Mouse (Mus musculus): ENCODE results near the gene 1110017D15Rik. TPM values are rescaled to one million over a fixed set of nuclear protein-coding genes. Genes with fewer than 3 reads are reported as not detected.

The 1110017D15Rik gene
- polyA plus RNA-seq, 1 experiment from 2014 or later: 24.2 TPM

DNA sequence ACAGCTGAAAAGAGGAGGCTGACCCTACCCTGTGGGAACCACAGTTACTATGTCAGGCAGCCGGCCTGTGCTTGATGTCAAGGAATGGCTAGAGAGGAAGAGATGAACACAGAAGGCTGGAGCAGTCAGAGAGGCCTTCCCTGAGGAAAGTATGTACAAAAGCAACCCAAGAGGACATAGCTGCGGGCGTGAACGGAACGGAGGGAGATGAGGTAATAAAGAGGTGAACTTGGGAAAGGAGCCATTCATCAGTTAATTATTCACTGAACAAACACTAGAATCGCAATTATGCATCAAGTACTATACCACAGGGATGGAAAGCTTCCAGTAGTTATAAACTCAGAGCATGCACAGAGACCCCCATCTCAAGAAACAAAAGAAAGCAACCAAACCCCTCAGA lies 5.0 kb upstream of the 1110017D15Rik start:
- 78% methylated on average over 6 of the region's 6 CpGs for WGBS
- Histone ChIP-seq H3K9ac (no peak overlapping the region), H3K36me3 (replicated peaks; ENCODE audit: control insufficient read depth, insufficient read depth) (peaks cover 20% of the 10 kb centered on the region), H3K9me3 (ENCODE audit: control insufficient read depth, low read length) (no peaks in the 10 kb centered on the region), H3K4me3 (replicated peaks; ENCODE audit: low read length) (no peak overlapping the region), H3K4me1 (replicated peaks; ENCODE audit: control insufficient read depth, insufficient read depth, low read length) (peaks cover 14% of the 10 kb centered on the region), H3K4me2 (replicated peaks) (no peak overlapping the region), H3K27ac (no peak overlapping the region), H3K27me3 (ENCODE audit: control insufficient read depth, insufficient read depth, low read length) (no peaks in the 10 kb centered on the region)
- ATAC-seq (ENCODE audit: low FRiP score) (no peak), DNase-seq (ENCODE audit: low spot score) (no peak)

DNA sequence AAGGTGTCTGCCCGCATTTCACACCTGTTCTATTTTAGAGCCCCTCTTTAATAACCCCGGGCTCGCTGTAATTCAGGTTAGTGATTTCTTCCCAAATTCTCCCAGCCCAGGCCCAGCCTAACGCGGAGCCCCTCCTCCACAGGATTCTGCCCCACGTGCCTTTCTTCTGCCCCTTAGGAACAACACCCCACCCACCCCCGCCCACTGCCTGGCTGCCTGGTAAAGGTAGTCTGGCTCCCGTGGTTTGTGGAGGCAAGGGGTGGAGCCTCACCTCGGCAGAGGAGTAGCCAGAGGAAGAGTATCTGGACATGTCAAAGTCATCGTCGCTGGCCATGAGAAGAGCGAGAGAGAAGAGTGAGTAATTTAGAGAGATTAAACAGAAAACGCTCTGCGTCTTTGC lies 3.5 kb upstream of the 1110017D15Rik start:
- Histone ChIP-seq H3K4me2 (replicated peaks) (no peak overlapping the region), H3K27me3 (ENCODE audit: control insufficient read depth, insufficient read depth, low read length) (no peaks in the 10 kb centered on the region), H3K4me1 (replicated peaks; ENCODE audit: control insufficient read depth, insufficient read depth, low read length) (no peaks in the 10 kb centered on the region), H3K36me3 (replicated peaks; ENCODE audit: control insufficient read depth, insufficient read depth) (peaks cover 20% of the 10 kb centered on the region), H3K27ac (no peak overlapping the region), H3K9me3 (ENCODE audit: control insufficient read depth, low read length) (no peaks in the 10 kb centered on the region), H3K4me3 (replicated peaks; ENCODE audit: low read length) (no peak overlapping the region), H3K9ac (no peak overlapping the region)
- DNase-seq (ENCODE audit: low spot score): no peak
- no peak for ATAC-seq (ENCODE audit: low FRiP score)
- 52% methylated on average over 14 of the region's 14 CpGs for WGBS

DNA sequence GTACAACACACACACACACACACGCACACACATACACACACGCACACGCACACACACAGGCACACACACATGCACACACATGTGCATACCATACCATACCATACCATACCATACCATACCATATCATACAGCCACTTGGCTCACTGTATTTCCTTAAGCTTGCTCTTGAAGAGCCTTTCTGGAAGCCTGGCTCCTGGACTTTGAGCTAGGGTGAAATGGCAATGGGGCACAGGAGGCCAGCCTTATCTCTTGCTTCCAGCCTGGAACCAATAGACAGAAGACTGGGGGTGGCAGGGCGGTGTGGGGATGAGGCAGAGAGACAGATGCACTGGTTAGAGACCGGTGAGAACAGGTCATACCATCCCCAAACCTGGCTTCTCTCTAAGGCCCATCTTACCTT lies 2.1 kb upstream of the 1110017D15Rik start:
- Histone ChIP-seq H3K9ac (no peak overlapping the region), H3K4me3 (replicated peaks; ENCODE audit: low read length) (no peak overlapping the region), H3K9me3 (ENCODE audit: control insufficient read depth, low read length) (no peaks in the 10 kb centered on the region), H3K4me1 (replicated peaks; ENCODE audit: control insufficient read depth, insufficient read depth, low read length) (no peaks in the 10 kb centered on the region), H3K27me3 (ENCODE audit: control insufficient read depth, insufficient read depth, low read length) (no peaks in the 10 kb centered on the region), H3K4me2 (replicated peaks) (no peak overlapping the region), H3K27ac (no peak overlapping the region), H3K36me3 (replicated peaks; ENCODE audit: control insufficient read depth, insufficient read depth) (peaks cover 20% of the 10 kb centered on the region)
- ATAC-seq (ENCODE audit: low FRiP score): no peak
- WGBS: 96% methylated on average over 5 of the region's 5 CpGs
- no peak for DNase-seq (ENCODE audit: low spot score)

DNA sequence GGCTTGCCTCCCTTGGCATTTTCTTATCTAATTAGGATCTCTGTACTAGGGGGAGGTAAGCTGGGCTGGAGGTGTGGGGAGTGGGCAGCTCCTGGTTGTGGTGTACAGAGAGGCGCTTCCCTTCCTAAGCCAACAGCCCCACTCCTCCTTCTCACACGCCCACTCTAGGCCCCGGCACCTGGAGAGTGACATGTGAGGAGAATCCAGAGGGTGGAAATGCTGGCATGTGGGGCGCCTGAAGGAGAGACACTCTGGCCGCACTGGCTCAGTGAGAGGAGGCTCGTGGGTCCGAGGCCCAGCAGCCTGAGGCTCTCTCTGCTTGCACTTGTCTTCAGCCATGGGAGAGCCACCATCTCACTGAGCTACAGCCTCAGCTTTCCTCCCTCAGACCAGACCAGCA lies 1.2 kb upstream of the 1110017D15Rik start:
- Histone ChIP-seq H3K27ac (no peak overlapping the region), H3K9me3 (ENCODE audit: control insufficient read depth, low read length) (no peaks in the 10 kb centered on the region), H3K36me3 (replicated peaks; ENCODE audit: control insufficient read depth, insufficient read depth) (peaks cover 20% of the 10 kb centered on the region)

DNA sequence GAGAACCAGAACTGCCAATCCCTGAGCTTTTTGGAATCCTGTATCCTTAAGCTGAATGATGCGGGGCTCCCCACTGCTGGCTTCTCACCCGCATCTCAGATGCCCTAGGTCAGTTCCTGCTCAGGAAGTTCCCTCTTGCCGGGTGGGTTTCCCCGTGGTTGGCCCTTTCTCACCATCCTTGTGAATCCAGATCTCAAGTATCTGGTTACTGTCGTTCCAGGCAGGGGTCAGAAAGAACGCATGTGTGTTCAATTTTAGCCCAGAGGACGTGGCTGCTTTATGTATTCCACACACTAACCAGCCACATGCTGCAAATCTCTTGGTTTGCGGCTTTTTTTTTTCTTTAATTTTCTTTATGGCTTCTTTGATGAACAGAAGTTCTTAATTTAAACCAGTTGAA lies 3.4 kb downstream of the 1110017D15Rik start:
- Histone ChIP-seq H3K9me3 (ENCODE audit: control insufficient read depth, low read length) (no peaks in the 10 kb centered on the region), H3K36me3 (replicated peaks; ENCODE audit: control insufficient read depth, insufficient read depth) (peaks cover 5% of the 10 kb centered on the region), H3K9ac (no peak overlapping the region), H3K27me3 (ENCODE audit: control insufficient read depth, insufficient read depth, low read length) (no peaks in the 10 kb centered on the region), H3K4me3 (replicated peaks; ENCODE audit: low read length) (no peak overlapping the region), H3K4me1 (replicated peaks; ENCODE audit: control insufficient read depth, insufficient read depth, low read length) (0 out of 2 replicates have a peak, but pooled peaks cover 11% of the 10 kb centered on the region), H3K27ac (no peak overlapping the region), H3K4me2 (replicated peaks) (no peak overlapping the region)
- DNase-seq (ENCODE audit: low spot score) (no peak), ATAC-seq (ENCODE audit: low FRiP score) (no peak)
- 36% methylated on average over 8 of the region's 8 CpGs for WGBS

More for the DNA sequence above, 1.2 kb upstream of the 1110017D15Rik start:
- Histone ChIP-seq H3K9ac (no peak overlapping the region), H3K27me3 (ENCODE audit: control insufficient read depth, insufficient read depth, low read length) (no peaks in the 10 kb centered on the region), H3K4me3 (replicated peaks; ENCODE audit: low read length) (no peak overlapping the region), H3K4me1 (replicated peaks; ENCODE audit: control insufficient read depth, insufficient read depth, low read length) (0 out of 2 replicates have a peak, but pooled peaks cover 6% of the 10 kb centered on the region), H3K4me2 (replicated peaks) (no peak overlapping the region)
- DNase-seq (ENCODE audit: low spot score): no peak
- 80% methylated on average over 7 of the region's 7 CpGs for WGBS
- no peak for ATAC-seq (ENCODE audit: low FRiP score)

DNA sequence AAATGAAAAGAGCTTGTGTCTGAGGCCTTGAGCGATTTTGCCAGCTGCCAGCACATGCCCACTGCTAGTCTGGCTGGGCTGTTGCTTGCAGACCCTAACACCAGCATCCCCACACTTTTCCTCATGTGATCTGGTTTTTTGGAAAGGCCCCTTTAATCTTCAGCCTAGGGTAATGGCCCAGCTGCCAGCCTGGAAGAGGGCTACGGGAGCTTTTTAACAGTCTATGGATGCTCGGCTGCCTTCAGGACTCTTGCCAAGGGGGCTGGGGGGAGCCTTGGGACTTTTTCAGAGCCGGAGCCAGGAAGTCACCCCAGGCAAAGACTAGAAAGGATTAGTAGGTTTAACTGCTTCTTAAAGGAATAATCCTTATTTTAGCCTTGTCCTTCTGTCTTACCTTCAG lies 3.8 kb downstream of the 1110017D15Rik start:
- Histone ChIP-seq H3K36me3 (replicated peaks; ENCODE audit: control insufficient read depth, insufficient read depth) (peaks cover under 1% of the 10 kb centered on the region; the same call in 1 of the 2 replicates), H3K4me2 (replicated peaks) (no peak overlapping the region), H3K9me3 (ENCODE audit: control insufficient read depth, low read length) (no peaks in the 10 kb centered on the region), H3K9ac (no peak overlapping the region), H3K27me3 (ENCODE audit: control insufficient read depth, insufficient read depth, low read length) (no peaks in the 10 kb centered on the region), H3K27ac (no peak overlapping the region), H3K4me1 (replicated peaks; ENCODE audit: control insufficient read depth, insufficient read depth, low read length) (0 out of 2 replicates have a peak, but pooled peaks cover 11% of the 10 kb centered on the region), H3K4me3 (replicated peaks; ENCODE audit: low read length) (no peak overlapping the region)
- WGBS: 29% methylated on average over 4 of the region's 4 CpGs
- ATAC-seq (ENCODE audit: low FRiP score) (peak; percentile 46; the same call in 1 of the 2 replicates), DNase-seq (ENCODE audit: low spot score) (no peak)

DNA sequence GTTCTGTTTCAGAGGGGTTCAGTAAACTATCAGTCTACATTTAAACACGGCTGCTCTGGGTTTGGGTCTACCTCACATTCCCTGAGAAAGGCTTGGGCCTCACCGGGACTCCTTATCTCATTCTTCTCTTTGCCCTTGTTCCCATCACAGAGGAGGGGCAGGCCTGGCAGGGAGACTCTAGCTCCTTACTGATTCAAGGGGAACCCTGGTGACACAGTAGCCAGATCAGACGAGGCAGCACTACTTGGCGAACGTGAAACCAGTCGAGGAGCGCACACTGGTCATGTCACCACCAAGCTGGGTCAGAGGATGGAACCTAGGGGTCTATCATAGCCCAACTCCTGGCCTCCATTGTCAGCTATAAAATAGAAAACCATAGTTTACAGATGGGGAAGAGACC lies 9.1 kb downstream of the 1110017D15Rik start:
- no peak overlapping the region for H3K27ac ChIP-seq
- H3K4me2 ChIP-seq (replicated peaks): peak overlapping the region; percentile 80; the same call in 1 of the 2 replicates
- no peak overlapping the region for H3K9ac ChIP-seq
- H3K27me3 ChIP-seq (ENCODE audit: control insufficient read depth, insufficient read depth, low read length): peaks cover 3% of the 10 kb centered on the region; the same call in 1 of the 2 replicates
- peaks cover 15% of the 10 kb centered on the region for H3K4me1 ChIP-seq (replicated peaks; ENCODE audit: control insufficient read depth, insufficient read depth, low read length)
- WGBS: 36% methylated on average over 7 of the region's 7 CpGs
- H3K9me3 ChIP-seq (ENCODE audit: control insufficient read depth, low read length): no peaks in the 10 kb centered on the region
- no peak overlapping the region; the same call in 1 of the 2 replicates for H3K4me3 ChIP-seq (replicated peaks; ENCODE audit: low read length)
- no peaks in the 10 kb centered on the region for H3K36me3 ChIP-seq (replicated peaks; ENCODE audit: control insufficient read depth, insufficient read depth)
- ATAC-seq (ENCODE audit: low FRiP score) (no peak), DNase-seq (ENCODE audit: low spot score) (no peak)

DNA sequence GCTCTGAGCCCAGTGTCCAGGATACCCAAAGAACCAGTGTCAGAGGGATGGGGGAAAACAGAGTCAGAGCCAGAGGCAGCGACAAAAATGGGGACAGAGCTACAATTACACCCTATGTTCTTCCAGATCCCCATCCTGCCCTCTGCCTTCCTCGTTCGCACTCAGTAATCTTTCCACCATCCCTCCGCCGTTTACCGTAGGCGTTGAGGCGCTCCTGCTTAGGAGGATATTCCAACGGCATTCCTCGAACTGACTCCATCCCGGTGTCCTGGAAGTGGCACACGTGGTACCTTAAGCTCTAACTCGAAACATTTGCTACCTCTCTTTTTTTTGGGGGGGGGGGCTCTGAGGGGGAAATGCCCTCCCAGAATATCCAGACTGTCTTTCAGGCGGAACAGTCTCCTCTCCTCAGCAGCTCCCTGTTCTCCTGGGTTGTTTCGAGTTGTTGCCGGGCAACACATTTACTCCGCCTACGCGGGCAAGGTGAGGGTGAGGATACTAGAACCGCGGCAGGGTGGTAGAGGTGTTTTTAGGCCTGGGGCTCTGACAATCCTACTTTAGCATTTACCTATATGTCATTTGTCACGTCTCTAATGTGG lies 9.7 kb downstream of the 1110017D15Rik start:
- DNase-seq (ENCODE audit: low spot score) (peak; percentile 62), ATAC-seq (ENCODE audit: low FRiP score) (peak; percentile 7)
- Histone ChIP-seq H3K9me3 (ENCODE audit: control insufficient read depth, low read length) (no peaks in the 10 kb centered on the region), H3K9ac (peak overlapping the region; percentile 72), H3K36me3 (replicated peaks; ENCODE audit: control insufficient read depth, insufficient read depth) (no peaks in the 10 kb centered on the region), H3K27ac (peak overlapping the region; percentile 68), H3K27me3 (ENCODE audit: control insufficient read depth, insufficient read depth, low read length) (peaks cover 3% of the 10 kb centered on the region; the same call in 1 of the 2 replicates), H3K4me1 (replicated peaks; ENCODE audit: control insufficient read depth, insufficient read depth, low read length) (peaks cover 13% of the 10 kb centered on the region), H3K4me2 (replicated peaks) (peak overlapping the region; percentile 80), H3K4me3 (replicated peaks; ENCODE audit: low read length) (peak overlapping the region; percentile 44)
- under 1% methylated on average over 22 of the region's 22 CpGs for WGBS

DNA sequence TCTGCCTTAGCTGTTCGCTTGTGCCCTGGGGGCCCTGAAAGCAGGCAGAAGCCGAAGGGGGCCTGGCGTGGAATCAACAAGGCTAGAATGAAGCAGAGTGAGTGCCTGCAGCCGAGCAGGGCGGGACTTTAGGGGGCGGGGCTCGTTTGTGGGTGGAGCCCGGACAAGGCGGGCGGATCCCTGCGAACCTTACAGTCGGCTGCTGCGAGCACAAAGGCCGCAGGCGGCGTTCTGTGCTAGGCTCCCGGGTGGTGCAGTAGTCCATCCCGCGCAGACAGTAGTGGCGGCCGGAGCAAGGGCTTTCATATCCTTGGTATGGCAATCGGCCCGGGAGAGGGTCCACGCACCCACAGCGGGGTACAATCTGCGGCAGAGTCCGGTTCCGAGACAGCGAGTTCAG lies 10.2 kb downstream of the 1110017D15Rik start:
- H3K27me3 ChIP-seq (ENCODE audit: control insufficient read depth, insufficient read depth, low read length): peaks cover 4% of the 10 kb centered on the region; the same call in 1 of the 2 replicates
- H3K36me3 ChIP-seq (replicated peaks; ENCODE audit: control insufficient read depth, insufficient read depth): no peaks in the 10 kb centered on the region
- H3K9me3 ChIP-seq (ENCODE audit: control insufficient read depth, low read length): no peaks in the 10 kb centered on the region
- H3K9ac ChIP-seq: peak overlapping the region; percentile 72
- ATAC-seq (ENCODE audit: low FRiP score): peak; percentile 78
- peak overlapping the region; percentile 68 for H3K27ac ChIP-seq
- under 1% methylated on average over 29 of the region's 29 CpGs for WGBS
- peak; percentile 79 for DNase-seq (ENCODE audit: low spot score)
- peak overlapping the region; percentile 44 for H3K4me3 ChIP-seq (replicated peaks; ENCODE audit: low read length)
- peak overlapping the region; percentile 80 for H3K4me2 ChIP-seq (replicated peaks)
- H3K4me1 ChIP-seq (replicated peaks; ENCODE audit: control insufficient read depth, insufficient read depth, low read length): peaks cover 15% of the 10 kb centered on the region

Data from hindbrain, embryonic 14.5 days (tissue).